Mouse (Mus musculus): ENCODE data around the gene Trh. TPM values are rescaled to one million over a fixed set of nuclear protein-coding genes. Genes with fewer than 3 reads are reported as not detected.
A peak's percentile ranks its signal among the peaks of the same experiment; 100 is the strongest.

The Trh gene
- polyA plus RNA-seq, 1 experiment: 2.5 TPM

- DNase-seq (ENCODE audit: low read depth): no peak
Measured at GRCm38 (mm10) chr6:92221604-92222003, 22.8 kb downstream of the Trh start.

GRCm38 (mm10) chr6:92219445-92219844 is 25.0 kb downstream of the Trh start:
- no peak for TF ChIP-seq POLR2A (IDR thresholded peaks at IDR 0.05; ENCODE audit: borderline replicate concordance, extremely low read depth, insufficient read depth, insufficient read length, poor library complexity, severe bottlenecking)
- TF ChIP-seq CTCF (IDR thresholded peaks at IDR 0.05; ENCODE audit: borderline replicate concordance, extremely low read depth, insufficient read depth, insufficient read length): peak; percentile 66; the same call in 1 of the 2 replicates
- peak; percentile 73 for DNase-seq (ENCODE audit: low read depth)

More at GRCm38 (mm10) chr6:92221604-92222003, 22.8 kb downstream of the Trh start:
- no peak for TF ChIP-seq CTCF (IDR thresholded peaks at IDR 0.05; ENCODE audit: borderline replicate concordance, extremely low read depth, insufficient read depth, insufficient read length)
- TF ChIP-seq POLR2A (IDR thresholded peaks at IDR 0.05; ENCODE audit: borderline replicate concordance, extremely low read depth, insufficient read depth, insufficient read length, poor library complexity, severe bottlenecking): no peak

GRCm38 (mm10) chr6:92214773-92215449 is 29.5 kb downstream of the Trh start, which contains the start of gene Rbsn:
Rbsn (minus strand) TSS chr6:92214925.
- TF ChIP-seq POLR2A (IDR thresholded peaks at IDR 0.05; ENCODE audit: borderline replicate concordance, extremely low read depth, insufficient read depth, insufficient read length, poor library complexity, severe bottlenecking) (peak; percentile 71; the same call in 1 of the 2 replicates), CTCF (IDR thresholded peaks at IDR 0.05; ENCODE audit: borderline replicate concordance, extremely low read depth, insufficient read depth, insufficient read length) (peak; percentile 7; the same call in 1 of the 2 replicates)
- peak; percentile 98 for DNase-seq (ENCODE audit: low read depth)

GRCm38 (mm10) chr6:92214055-92214772 is 30.2 kb downstream of the Trh start:
- no peak for DNase-seq (ENCODE audit: low read depth)
- TF ChIP-seq POLR2A (IDR thresholded peaks at IDR 0.05; ENCODE audit: borderline replicate concordance, extremely low read depth, insufficient read depth, insufficient read length, poor library complexity, severe bottlenecking) (no peak), CTCF (IDR thresholded peaks at IDR 0.05; ENCODE audit: borderline replicate concordance, extremely low read depth, insufficient read depth, insufficient read length) (no peak)

- TF ChIP-seq CTCF (IDR thresholded peaks at IDR 0.05; ENCODE audit: borderline replicate concordance, extremely low read depth, insufficient read depth, insufficient read length) (no peak), POLR2A (IDR thresholded peaks at IDR 0.05; ENCODE audit: borderline replicate concordance, extremely low read depth, insufficient read depth, insufficient read length, poor library complexity, severe bottlenecking) (no peak)
- DNase-seq (ENCODE audit: low read depth): no peak
Measured at GRCm38 (mm10) chr6:92199414-92199813, 45.0 kb downstream of the Trh start.

Other genes with a start within 250 kb of the Trh start
- gene Nr2c2, start 153.3 kb downstream of the Trh start, polyA plus RNA-seq (2012; rRNA removed): 38.3 and 44.6 TPM in 2 replicates
- gene Mrps25, start 60.6 kb downstream of the Trh start, polyA plus RNA-seq (2012; rRNA removed): 32.1 and 34.9 TPM in 2 replicates
- 19.5 and 25.5 TPM in 2 replicates for gene Rbsn, start 29.7 kb downstream of the Trh start, polyA plus RNA-seq (2012; rRNA removed)